Mouse (Mus musculus) heart, adult 8-10 months (tissue): ENCODE results near the gene Rps19bp1. TPM values are rescaled to one million over a fixed set of nuclear protein-coding genes. Genes with fewer than 3 reads are reported as not detected.
A peak's percentile ranks its signal among the peaks of the same experiment; 100 is the strongest.

Experiments
- DNase-seq: peaks from one replicate; pipeline ENCODE4 v3.0.0; 2022; ENCODE audit warnings: low spot score
- total RNA-seq, 4 experiments: library from RNA; stranded (reverse); gene quantifications; 2 replicates each; pipeline ENCODE4 v1.2.4; 2022

Gene Rps19bp1
- total RNA-seq: 10 to 100 TPM; 13.2 to 16.5 (median 14.6) TPM

GRCm38 (mm10) chr15:80263610-80264575, at the start of gene Rps19bp1:
Rps19bp1 (minus strand) TSS chr15:80264315.
- DNase-seq: peak; percentile 88

DNA sequence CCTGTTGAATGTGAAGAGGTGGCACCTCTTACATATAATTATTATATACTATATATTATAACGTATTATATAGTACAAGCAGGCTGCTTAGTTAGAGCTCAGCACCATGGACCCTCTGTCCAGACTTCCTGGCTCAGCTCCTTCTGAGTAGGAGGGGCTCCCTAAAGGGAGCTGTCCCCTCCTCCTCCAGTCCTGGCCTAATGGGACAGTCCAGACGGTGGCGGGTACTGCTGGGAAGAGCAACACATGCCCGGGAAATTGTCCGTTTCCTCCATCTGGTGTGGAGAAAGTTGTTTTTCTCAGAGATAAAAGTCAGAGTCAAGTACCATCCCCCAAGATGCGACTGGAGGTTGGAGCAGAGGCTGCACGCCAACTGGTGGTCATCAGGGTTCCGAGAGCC, 42.0 kb upstream of the Rps19bp1 start:
- no peak for DNase-seq

DNA sequence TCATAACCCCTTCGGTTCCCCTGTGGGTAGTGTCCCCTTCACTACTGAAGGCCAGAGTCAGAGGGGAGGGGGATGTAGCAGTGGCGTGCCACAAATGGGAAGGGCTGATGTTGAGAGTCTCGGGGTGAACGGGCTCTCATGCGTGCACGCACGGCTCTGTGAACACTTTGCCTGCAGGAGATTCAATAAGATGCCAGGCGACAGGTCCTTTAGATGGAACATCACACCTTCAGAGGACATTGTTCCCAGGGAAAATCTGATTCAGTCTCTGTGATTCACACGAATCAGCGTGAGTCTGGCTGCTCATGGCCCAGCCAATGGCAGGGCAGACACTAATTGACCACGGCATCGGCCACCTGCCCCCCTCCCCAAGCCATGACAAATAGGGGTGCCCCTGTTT, 40.1 kb upstream of the Rps19bp1 start:
- DNase-seq: no peak

DNA sequence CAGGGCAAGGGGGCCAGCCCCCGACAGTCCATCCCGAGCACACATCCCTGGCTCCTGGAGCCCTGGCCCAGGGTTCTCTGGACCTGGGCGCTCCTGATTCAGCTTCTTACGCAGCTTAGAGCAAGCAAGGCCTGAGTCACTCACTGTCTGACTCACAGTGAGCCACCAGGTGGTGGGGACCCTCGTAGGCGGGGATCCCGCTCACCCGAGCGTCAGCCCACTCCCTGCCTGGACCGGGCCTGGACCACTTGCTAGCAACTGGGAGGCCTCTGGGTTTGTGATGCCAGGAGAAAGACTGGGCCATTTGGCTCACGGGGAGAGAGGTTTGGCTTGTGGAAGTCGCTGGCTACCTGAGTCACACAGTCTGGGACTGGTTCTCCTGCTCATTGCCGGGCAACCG, 39.7 kb upstream of the Rps19bp1 start:
- no peak for DNase-seq

DNA sequence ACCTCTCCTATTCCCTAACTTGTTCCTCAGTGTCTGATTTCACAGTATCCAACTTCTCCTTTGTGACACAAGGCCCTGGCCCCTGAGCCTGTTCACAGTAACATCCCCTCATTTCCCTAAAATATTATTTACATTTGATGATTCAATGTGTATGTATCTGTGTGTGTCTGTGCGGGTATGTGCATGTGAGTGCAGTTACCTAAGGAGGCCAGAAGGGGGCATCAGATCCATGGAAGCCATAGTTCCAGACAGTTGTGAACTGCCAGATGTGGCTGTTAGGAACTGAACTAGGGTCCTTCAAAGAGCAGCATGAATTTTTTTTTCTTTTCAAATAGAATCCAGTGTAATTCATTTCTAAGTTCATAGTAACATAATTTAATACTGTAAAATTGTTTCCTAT, 33.0 kb upstream of the Rps19bp1 start:
- DNase-seq: no peak

DNA sequence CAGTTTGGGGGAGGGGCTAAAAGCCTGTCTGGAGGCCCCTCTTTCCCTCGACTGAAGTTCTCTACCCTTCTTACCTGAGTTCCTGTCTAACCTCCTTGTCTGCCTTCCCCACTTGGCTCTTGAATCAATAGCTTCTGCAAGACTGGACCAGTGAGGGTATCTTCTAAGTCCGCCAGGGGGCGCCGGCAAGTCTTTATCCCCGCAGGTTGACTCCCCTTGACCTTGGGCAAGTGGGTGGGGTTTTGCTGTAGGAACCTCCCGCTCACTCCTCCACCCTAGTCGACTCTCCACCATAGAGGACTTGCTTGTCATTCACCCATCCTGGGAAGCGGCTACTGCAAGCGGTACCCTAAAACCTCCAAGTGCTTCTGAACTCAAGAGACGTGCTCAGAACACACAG, 25.3 kb upstream of the Rps19bp1 start:
- peak; percentile 30 for DNase-seq

DNA sequence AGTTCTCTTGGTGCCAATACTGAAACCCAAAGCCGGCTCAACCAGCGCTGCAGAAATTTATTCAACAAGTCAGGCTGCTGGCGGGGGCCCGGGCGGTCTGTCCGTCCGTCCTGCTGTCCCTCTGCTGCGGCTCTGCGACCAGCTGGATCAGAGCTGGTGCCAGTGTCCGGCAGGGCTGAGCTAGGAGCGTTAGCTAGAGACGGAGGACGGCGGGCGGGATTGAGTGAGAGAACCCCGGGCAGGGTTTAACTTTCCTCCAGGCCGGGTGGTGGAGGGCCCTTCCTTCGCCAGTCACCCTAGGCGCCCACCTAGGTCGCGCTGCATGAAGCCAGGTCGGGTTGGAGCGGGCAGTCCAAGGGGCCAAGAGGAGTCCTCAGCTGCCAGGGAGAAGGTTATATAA, 23.9 kb upstream of the Rps19bp1 start:
- DNase-seq: no peak

GRCm38 (mm10) chr15:80286851-80287415, 22.8 kb upstream of the Rps19bp1 start, which contains the start of gene Cacna1i:
Cacna1i (plus strand) TSS chr15:80287238.
- no peak for DNase-seq

- no peak for DNase-seq
Observed at GRCm38 (mm10) chr15:80280646-80281045, 16.5 kb upstream of the Rps19bp1 start.

DNA sequence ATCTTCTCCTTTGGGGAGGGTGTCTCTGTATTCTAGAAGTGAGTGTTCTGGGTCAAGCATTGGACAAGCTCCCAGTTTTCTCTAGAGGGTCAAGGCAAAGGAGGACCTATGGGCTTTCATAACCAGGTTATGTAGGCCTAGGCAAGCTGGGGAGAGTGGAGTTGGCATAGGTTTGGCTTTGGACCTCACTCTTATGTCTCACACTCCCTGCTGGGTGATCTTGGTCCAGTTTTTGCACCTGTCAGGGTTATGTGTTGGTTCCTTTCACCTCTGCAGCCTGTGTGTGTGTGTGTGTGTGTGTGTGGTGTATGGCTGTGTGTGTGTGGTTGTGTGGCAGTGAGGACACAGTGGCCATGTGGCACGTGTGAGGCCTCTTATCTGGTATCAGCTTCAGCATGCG, 14.9 kb upstream of the Rps19bp1 start:
- DNase-seq: no peak

GRCm38 (mm10) chr15:80278121-80278759, 14.1 kb upstream of the Rps19bp1 start:
- DNase-seq: no peak

GRCm38 (mm10) chr15:80277625-80278024, 13.5 kb upstream of the Rps19bp1 start:
- DNase-seq: no peak

DNA sequence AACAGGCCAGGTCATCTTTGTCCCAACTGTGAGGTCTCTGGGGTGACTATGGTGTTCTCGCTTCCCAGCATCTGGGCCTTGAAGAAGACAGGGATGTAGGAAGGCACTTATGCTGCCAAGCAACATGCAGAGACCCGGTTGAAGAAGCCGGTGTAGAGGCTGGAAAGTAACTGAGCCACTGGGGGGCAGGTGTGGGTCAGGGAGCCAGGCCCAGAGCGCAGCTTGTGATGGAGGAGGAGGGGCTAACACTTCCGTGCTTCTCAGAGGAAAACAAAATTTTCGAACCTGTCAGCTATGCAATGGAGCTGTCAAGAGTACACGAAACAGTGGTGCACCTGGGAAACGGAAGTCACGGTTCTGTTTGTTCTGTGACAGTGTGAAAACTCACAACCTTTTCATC, 13.0 kb upstream of the Rps19bp1 start:
- no peak for DNase-seq

DNA sequence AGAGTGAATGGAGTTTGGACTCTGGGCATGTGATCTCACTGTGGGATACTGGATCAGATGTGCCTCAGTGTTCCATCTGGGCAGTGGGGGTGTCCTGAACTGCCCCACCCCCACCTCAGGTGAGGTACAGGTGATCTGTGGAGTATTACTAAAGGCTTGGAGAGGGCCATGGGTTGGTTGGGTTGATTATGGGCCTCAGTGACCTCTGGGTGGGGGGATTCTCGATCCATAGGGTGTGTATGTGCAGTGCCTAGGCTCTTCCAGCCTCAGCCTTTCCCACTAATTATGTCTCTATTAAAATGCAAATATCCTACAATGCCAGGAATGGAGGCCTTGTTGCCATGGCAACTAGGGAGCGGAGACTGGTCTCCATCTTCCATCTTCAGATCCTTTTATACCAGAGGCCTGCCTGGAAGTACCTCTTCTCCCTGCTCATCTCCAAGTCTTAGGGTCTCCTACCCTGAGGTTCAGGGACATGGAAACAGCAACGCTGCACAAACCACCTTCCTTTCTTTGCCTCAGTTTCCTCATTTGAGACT, 7.8 kb upstream of the Rps19bp1 start:
- DNase-seq: no peak

DNA sequence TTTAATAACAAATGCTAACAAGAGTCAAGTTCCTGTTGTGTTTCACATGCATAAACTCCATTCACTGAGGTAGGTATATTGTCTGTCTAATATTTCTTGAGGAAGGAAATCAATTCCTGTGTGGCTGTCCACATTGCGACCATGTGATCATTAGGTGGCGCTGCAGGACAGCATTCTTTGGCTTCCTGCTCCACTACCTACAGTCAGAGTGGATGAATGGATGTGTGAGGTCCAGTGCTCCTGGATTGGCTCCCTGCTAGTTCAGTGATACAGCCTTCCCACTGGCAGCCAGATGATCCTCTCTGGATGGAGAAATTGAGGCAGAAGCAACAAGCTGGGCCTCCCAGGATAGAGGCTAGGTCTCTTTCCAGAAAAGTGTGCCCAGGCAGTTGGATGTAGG, 2.2 kb upstream of the Rps19bp1 start:
- peak; percentile 65 for DNase-seq

DNA sequence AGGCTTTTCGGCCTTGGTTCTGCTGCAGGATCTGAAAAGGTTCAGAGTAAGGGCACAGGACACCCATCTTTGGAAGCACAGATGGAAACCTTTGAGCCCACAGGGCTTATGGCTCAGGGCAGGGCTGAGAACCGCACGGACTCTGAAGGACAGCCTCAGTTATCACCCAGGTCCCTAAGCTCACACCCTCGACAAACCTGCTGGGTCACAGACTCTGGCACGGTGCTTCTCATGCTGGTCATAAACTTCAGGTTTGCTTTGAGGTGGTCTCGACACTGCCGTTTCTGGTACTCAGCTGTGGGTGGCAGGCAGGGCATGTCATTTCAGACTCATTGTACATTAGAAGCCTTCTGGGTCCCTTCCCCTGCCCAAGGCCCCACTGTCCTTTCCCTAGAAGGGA, 3.0 kb downstream of the Rps19bp1 start:
- no peak for DNase-seq

DNA sequence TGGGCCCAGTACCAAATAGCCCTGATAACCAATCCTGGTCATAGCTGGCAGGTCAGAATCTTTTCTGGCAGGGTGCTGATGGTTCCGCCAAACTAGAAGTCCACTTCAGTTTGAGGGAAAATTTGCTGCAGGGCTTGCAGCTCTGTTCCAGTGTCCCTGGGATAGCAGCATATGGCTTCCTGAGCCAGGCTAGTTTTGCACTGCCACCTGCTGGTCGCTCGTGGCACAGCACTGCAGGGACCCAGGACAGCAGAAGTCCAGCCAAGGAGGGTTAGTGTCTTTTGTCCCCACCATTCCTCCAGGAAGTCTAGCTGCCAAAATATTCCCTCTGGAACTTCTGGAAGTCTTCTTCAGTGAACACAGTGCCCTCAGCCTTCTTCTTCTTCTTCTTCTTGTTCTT, 3.4 kb downstream of the Rps19bp1 start:
- DNase-seq: peak; percentile 80

DNA sequence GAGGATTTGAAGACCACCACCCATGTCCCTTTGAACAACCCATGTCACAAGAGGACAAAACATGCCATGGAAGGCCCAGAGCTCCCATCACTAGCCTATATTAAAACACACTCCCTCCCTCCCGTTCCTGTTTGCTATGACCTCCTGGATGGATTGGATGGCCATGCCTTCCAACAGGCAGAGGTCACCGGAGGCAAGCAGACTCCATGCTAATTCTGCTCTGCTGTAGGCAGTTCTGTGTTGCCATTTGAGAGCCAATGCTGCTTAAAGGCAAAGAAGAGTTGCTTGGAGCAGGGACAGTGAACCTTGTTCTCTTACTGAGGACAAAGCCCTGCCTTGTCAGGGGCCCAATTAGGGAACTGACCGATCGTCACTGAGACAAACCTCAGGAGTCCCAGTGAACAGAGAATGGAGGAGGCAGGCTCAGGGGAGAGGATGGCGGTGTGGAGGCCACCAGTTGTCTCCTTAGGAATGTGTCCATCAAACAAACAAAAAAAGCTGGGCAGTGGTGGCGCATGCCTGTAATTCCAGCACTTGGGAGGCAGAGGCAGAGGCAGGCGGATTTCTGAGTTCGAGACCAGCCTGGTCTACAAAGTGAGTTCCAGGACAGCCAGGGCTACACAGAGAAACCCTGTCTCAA, 4.6 kb downstream of the Rps19bp1 start:
- no peak for DNase-seq

- no peak for DNase-seq
Observed at GRCm38 (mm10) chr15:80258240-80259170, 5.6 kb downstream of the Rps19bp1 start.

- no peak for DNase-seq
Observed at GRCm38 (mm10) chr15:80257602-80258239, 6.4 kb downstream of the Rps19bp1 start.
